ENCODE assay signal across 20 mouse cellular contexts in genomic region chr6:32363489-32364068, GRCm38 (mm10).
DNase-seq lines count a peak whose midpoint lies in the region; ATAC-seq and TF ChIP-seq lines count a peak whose summit lies in the region.
"Had no signal": no experiment of that assay in that cellular context is flagged by ENCODE, and none has a peak within 500 bp of the region (broad histone marks: within the 10 kb centered on the region; RNA-seq: fewer than 3 reads in every experiment).

No protein-coding gene starts in this region.

- TF ChIP-seq CTCF in lung, postnatal 0 days (IDR thresholded peaks at IDR 0.05): no peak

- H3K9me3 ChIP-seq in limb, embryonic 12.5 days: no peaks in the 10 kb centered on the region
- H3K9me3 ChIP-seq in limb, embryonic 10.5 days (replicated peaks): no peaks in the 10 kb centered on the region; the same call in 1 of the 2 replicates
- no peaks in the 10 kb centered on the region for H3K9me3 ChIP-seq in lung, postnatal 0 days (ENCODE audit: low read length)
- no peaks in the 10 kb centered on the region for H3K9me3 ChIP-seq in limb, embryonic 14.5 days (ENCODE audit: control insufficient read depth, low read length)
- H3K9me3 ChIP-seq: embryonic facial prominence, embryonic 12.5 days; forebrain, embryonic 15.5 days; heart, embryonic 15.5 days; hindbrain, embryonic 10.5 days had no signal

- H3K36me3 ChIP-seq in limb, embryonic 12.5 days: no peaks in the 10 kb centered on the region
- H3K36me3 ChIP-seq in limb, embryonic 10.5 days: no peaks in the 10 kb centered on the region
- H3K36me3 ChIP-seq in lung, postnatal 0 days (ENCODE audit: insufficient read depth, low read length): no peaks in the 10 kb centered on the region
- no peaks in the 10 kb centered on the region for H3K36me3 ChIP-seq in limb, embryonic 14.5 days (ENCODE audit: control insufficient read depth, insufficient read depth, low read length)
- H3K36me3 ChIP-seq: embryonic facial prominence, embryonic 12.5 days; forebrain, embryonic 15.5 days; heart, embryonic 15.5 days; hindbrain, embryonic 10.5 days had no signal

- H3K27ac ChIP-seq in limb, embryonic 12.5 days: peak overlapping the region; percentile 32; the same call in 1 of the 2 replicates
- H3K27ac ChIP-seq in limb, embryonic 10.5 days: no peak overlapping the region
- H3K27ac ChIP-seq in lung, postnatal 0 days (ENCODE audit: low read length): no peak overlapping the region
- H3K27ac ChIP-seq in limb, embryonic 14.5 days (replicated peaks; ENCODE audit: low read depth, low read length): no peak overlapping the region
- H3K27ac ChIP-seq: embryonic facial prominence, embryonic 12.5 days; forebrain, embryonic 15.5 days; heart, adult 2 months; hindbrain, embryonic 10.5 days; hindbrain, embryonic 14.5 days had no signal

- no peak for TF ChIP-seq POLR2A in limb, embryonic 14.5 days (IDR thresholded peaks at IDR 0.05; ENCODE audit: borderline replicate concordance, extremely low read depth, insufficient read depth, insufficient read length)

- H3K4me2 ChIP-seq in limb, embryonic 12.5 days: no peak overlapping the region
- H3K4me2 ChIP-seq in lung, postnatal 0 days (replicated peaks; ENCODE audit: low read depth, low read length): no peak overlapping the region
- no peak overlapping the region for H3K4me2 ChIP-seq in limb, embryonic 14.5 days (replicated peaks; ENCODE audit: low read depth, low read length, severe bottlenecking)
- H3K4me2 ChIP-seq: embryonic facial prominence, embryonic 12.5 days; forebrain, embryonic 15.5 days; heart, embryonic 11.5 days; heart, embryonic 15.5 days; hindbrain, embryonic 14.5 days had no signal

- H3K27me3 ChIP-seq in limb, embryonic 12.5 days: peaks cover 12% of the 10 kb centered on the region
- no peaks in the 10 kb centered on the region for H3K27me3 ChIP-seq in limb, embryonic 10.5 days (ENCODE audit: low read depth, poor library complexity, severe bottlenecking)
- no peaks in the 10 kb centered on the region for H3K27me3 ChIP-seq in lung, postnatal 0 days (replicated peaks; ENCODE audit: insufficient read depth, low read length)
- 0 out of 2 replicates have a peak, but pooled peaks cover 3% of the 10 kb centered on the region for H3K27me3 ChIP-seq in limb, embryonic 14.5 days (ENCODE audit: control insufficient read depth, insufficient read depth, low read length)
- H3K27me3 ChIP-seq: embryonic facial prominence, embryonic 12.5 days; forebrain, embryonic 15.5 days; heart, embryonic 15.5 days had no signal

- H3K9ac ChIP-seq in limb, embryonic 12.5 days (replicated peaks): no peak overlapping the region
- no peak overlapping the region for H3K9ac ChIP-seq in lung, postnatal 0 days (replicated peaks; ENCODE audit: low read depth)
- no peak overlapping the region for H3K9ac ChIP-seq in limb, embryonic 14.5 days (ENCODE audit: low read depth, low read length, severe bottlenecking)
- H3K9ac ChIP-seq: embryonic facial prominence, embryonic 12.5 days; forebrain, embryonic 15.5 days; heart, embryonic 15.5 days; hindbrain, embryonic 14.5 days had no signal

- DNase-seq in limb, embryonic 10.5 days (ENCODE audit: low spot score): no peak
- peak; percentile 26 for DNase-seq in lung, postnatal 0 days (ENCODE audit: low spot score)
- no peak for DNase-seq in lung, adult 18-20 months
- peak; percentile 40 for DNase-seq in limb, embryonic 14.5 days (ENCODE audit: low spot score)
- DNase-seq in layer of hippocampus, adult 9-11 months: no peak
- DNase-seq: adrenal gland, adult 8-10 months; adrenal gland, postnatal 36 days; cerebellum, adult 11 months; cerebellum, adult 9-10 months; cerebellum, postnatal 25 days; gastrocnemius, postnatal 14 days; heart, adult 2 months; heart, postnatal 14 days had no signal

- ATAC-seq in limb, embryonic 12.5 days (ENCODE audit: insufficient number of reproducible peaks, insufficient read depth, low FRiP score, low TSS enrichment, low read depth): no peak
- ATAC-seq in lung, postnatal 0 days: no peak
- no peak for ATAC-seq in limb, embryonic 14.5 days (ENCODE audit: low FRiP score, low read depth)
- ATAC-seq: forebrain, embryonic 15.5 days had no signal

- WGBS in limb, embryonic 12.5 days: 45% methylated on average over 7 of the region's 7 CpGs
- WGBS in limb, embryonic 10.5 days: 76% methylated on average over 7 of the region's 7 CpGs
- 49% methylated on average over 7 of the region's 7 CpGs for WGBS in lung, postnatal 0 days
- WGBS in limb, embryonic 14.5 days: 35% methylated on average over 7 of the region's 7 CpGs

- H3K4me3 ChIP-seq in limb, embryonic 12.5 days (replicated peaks): no peak overlapping the region
- H3K4me3 ChIP-seq in limb, embryonic 10.5 days: no peak overlapping the region
- no peak overlapping the region for H3K4me3 ChIP-seq in lung, postnatal 0 days (ENCODE audit: low read depth, low read length)
- H3K4me3 ChIP-seq in limb, embryonic 14.5 days (replicated peaks; ENCODE audit: low read length): no peak overlapping the region
- H3K4me3 ChIP-seq: embryonic facial prominence, embryonic 12.5 days; forebrain, embryonic 15.5 days; heart, adult 2 months; heart, embryonic 15.5 days; hindbrain, embryonic 10.5 days had no signal

- H3K4me1 ChIP-seq in limb, embryonic 12.5 days (replicated peaks): peaks cover 59% of the 10 kb centered on the region
- H3K4me1 ChIP-seq in limb, embryonic 10.5 days: peaks cover 45% of the 10 kb centered on the region
- H3K4me1 ChIP-seq in lung, postnatal 0 days (ENCODE audit: insufficient read depth, low read depth, low read length): no peaks in the 10 kb centered on the region
- peaks cover 41% of the 10 kb centered on the region for H3K4me1 ChIP-seq in limb, embryonic 14.5 days (ENCODE audit: control insufficient read depth, insufficient read depth, low read length)

- no peak for TF ChIP-seq EP300 in lung, postnatal 0 days (IDR thresholded peaks at IDR 0.05)

Comparison
In these comparisons a context has a peak if more than half of its experiments do, and no peak if none do; other contexts are left out.
1. DNase-seq: peak in lung, postnatal 0 days (single experiment) and limb, embryonic 14.5 days (single experiment); none in limb, embryonic 10.5 days (single experiment), lung, adult 18-20 months (0 of 2) and layer of hippocampus, adult 9-11 months (single experiment).